Mouse (Mus musculus) forebrain, embryonic 10.5 days (tissue): ENCODE results near the gene Klhl29. TPM values are rescaled to one million over a fixed set of nuclear protein-coding genes. Genes with fewer than 3 reads are reported as not detected.

Source experiments
- DNase-seq: peaks from one replicate; pipeline ENCODE4 v3.0.0-alpha.2; 2017; ENCODE audit warnings: low spot score; ENCODE audit errors: extremely low spot score
- H3K27ac ChIP-seq: fragments of 300-500 bp; sonication (generic); 2 replicates; pipeline ENCODE4 v1.5.1; 2016; ENCODE audit warnings: mild to moderate bottlenecking
- H3K27me3 ChIP-seq: fragments of 300-500 bp; sonication (generic); 2 replicates; pipeline ENCODE4 v1.6.1; 2016; ENCODE audit warnings: mild to moderate bottlenecking; ENCODE audit not compliant: poor library complexity, severe bottlenecking
- H3K36me3 ChIP-seq: fragments of 300-500 bp; sonication (generic); replicated peaks from 2 replicates; pipeline ENCODE4 v1.6.1; 2016; ENCODE audit warnings: mild to moderate bottlenecking, moderate library complexity
- H3K4me1 ChIP-seq: fragments of 300-500 bp; sonication (generic); 2 replicates; pipeline ENCODE4 v1.6.1; 2016
- H3K4me3 ChIP-seq: fragments of 300-500 bp; sonication (generic); 2 replicates; pipeline ENCODE4 v1.5.1; 2016; ENCODE audit warnings: mild to moderate bottlenecking, moderate library complexity
- H3K9me3 ChIP-seq: fragments of 300-500 bp; sonication (generic); 2 replicates; pipeline ENCODE4 v1.6.1; 2016; ENCODE audit warnings: mild to moderate bottlenecking, moderate library complexity
- WGBS: fragments of 180-500 bp; shearing (Covaris S2); methylation state at CpG from one replicate; pipeline ENCODE4 v1.1.7; 2016; 5-methylcytosine and 5-hydroxymethylcytosine counted together
- polyA plus RNA-seq: library from polyadenylated mRNA; unstranded; fragments of >200 nt; fragmentation: Nextera tagmentation; extraction: Ambion mirVana; gene quantifications from 2 replicates; pipeline ENCODE4 v1.2.1, GENCODE M21; 2016

The Klhl29 gene
- polyA plus RNA-seq, 1 experiment from 2014 or later: 1.2 TPM

DNA sequence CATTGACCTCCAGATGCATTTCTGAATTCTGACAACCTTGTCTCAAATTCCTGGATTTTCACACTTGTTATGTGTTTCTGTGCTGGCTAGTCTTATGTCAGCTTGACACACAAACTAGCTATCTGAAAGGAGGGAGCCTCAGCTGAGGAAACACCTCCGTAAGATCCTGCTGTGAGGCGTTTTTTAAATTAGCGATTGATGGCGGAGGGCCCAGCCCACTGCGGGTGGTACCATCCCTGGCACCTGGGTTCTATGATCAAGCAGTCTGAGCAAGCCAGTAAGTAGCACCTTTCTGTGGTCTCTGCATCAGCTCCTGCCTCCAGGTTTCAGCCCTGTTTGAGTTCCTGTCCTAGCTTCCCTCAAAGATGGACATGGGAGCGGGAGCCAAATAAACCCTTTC lies 131.6 kb downstream of the Klhl29 start:
- Histone ChIP-seq H3K9me3 (no peaks in the 10 kb centered on the region), H3K4me1 (peaks cover 53% of the 10 kb centered on the region), H3K36me3 (no peaks in the 10 kb centered on the region), H3K27me3 (no peaks in the 10 kb centered on the region), H3K27ac (no peak overlapping the region), H3K4me3 (no peak overlapping the region)
- DNase-seq: no peak
- WGBS: 88% methylated on average over 6 of the region's 6 CpGs

DNA sequence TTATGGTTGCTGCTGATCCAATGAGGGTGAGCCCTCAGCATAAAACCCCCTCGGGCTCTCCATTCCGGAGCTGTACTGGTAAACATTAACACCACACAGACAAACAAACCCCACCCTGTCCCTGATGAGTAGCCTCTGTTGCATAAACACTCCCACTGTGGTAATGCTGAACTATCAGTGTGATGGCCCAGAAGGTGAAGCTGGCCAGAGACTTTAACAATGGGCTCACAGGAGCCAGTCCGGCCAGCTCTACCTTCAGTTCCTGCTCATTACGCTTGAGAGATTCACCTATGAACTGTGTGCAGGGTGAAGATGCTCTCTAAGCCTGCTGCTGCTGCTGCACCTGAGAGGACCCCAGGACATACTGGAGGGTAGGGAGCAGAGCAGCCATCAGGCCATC lies 132.0 kb downstream of the Klhl29 start:
- no peak overlapping the region for H3K4me3 ChIP-seq
- H3K36me3 ChIP-seq: no peaks in the 10 kb centered on the region
- WGBS: 66% methylated on average over 4 of the region's 4 CpGs
- no peak overlapping the region for H3K27ac ChIP-seq
- H3K9me3 ChIP-seq: no peaks in the 10 kb centered on the region
- no peaks in the 10 kb centered on the region for H3K27me3 ChIP-seq
- no peak for DNase-seq
- H3K4me1 ChIP-seq: peaks cover 57% of the 10 kb centered on the region

DNA sequence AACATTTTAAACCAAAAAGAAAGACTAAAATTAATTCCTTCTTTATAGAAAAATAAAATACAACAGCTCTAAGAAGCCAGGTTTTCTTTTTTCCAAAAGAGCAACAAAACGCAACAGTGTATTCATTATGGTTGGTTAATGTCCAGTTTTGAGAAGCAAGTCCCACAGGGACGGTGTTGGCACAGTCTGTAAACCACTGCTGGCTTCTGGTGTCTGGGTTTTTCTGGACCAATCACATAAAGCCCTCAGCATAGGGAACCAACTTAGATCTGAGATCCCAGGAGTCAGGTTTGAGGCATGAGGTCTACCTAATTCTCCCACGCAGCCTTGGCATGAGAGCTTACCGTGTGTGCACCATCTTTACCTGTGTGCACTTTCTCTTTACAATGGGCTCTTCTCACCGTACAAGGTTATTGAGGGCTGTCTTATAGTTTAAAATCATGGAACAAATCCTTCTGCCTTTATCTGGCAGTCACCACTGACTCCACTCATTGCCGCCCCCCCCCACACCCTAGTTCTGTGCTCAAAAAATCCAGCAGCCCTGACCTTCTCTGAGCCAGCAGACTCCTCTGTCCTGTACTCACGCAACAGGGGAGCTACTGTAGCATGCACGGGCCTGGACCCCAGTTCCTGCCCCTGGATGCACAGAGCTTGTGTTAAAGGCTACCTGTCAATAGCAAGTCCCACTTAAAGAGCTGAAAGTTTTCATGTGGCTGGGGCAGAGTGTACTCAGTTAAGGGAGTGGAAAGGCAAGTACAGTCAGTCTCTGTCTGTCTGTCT lies 132.7 kb downstream of the Klhl29 start:
- DNase-seq: no peak
- Histone ChIP-seq H3K4me1 (peaks cover 54% of the 10 kb centered on the region), H3K9me3 (no peaks in the 10 kb centered on the region), H3K27ac (no peak overlapping the region), H3K36me3 (no peaks in the 10 kb centered on the region), H3K27me3 (no peaks in the 10 kb centered on the region), H3K4me3 (no peak overlapping the region)
- 92% methylated on average over 8 of the region's 8 CpGs for WGBS

DNA sequence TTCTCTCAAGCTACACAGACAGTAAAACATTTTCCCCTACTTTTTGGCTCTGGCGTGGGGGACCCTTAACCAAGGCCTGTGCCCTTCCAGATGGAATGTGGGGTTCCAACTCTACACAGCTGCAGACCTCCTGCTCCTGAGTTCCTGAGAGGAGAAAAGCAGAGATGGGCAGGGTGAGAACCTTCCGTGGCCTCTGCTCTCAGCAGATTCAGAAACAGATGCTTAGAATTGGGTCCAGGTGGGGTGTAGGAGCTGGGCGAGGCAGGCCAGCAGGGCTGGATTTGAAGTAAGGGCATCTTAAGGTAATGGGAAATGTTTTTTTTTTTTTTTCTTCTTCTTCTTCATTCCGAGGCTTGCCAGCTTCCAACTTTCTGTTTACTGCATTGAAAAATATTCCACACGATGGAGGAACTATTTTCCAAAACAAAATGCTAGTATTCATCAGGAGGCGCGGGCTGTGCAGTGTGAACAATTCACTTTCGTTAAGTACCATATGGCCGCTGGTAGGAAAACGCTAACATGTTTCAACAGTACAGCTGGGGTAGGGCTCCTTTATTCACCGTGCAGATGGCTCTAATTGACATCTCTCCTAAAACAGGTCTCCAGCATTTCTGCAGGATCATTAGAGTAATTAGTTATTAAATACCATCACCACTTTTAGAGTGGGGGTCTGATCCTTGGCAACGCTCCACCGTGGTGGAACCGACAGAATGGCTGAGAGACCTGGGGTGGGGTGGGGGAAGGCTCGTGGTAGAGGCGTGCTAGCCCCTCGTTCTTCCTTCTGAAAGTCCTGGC lies 135.8 kb downstream of the Klhl29 start:
- WGBS: 66% methylated on average over 17 of the region's 17 CpGs
- no peaks in the 10 kb centered on the region for H3K9me3 ChIP-seq
- peak overlapping the region; percentile 71 for H3K27ac ChIP-seq
- H3K4me3 ChIP-seq: no peak overlapping the region
- H3K27me3 ChIP-seq: no peaks in the 10 kb centered on the region
- H3K4me1 ChIP-seq: peaks cover 39% of the 10 kb centered on the region
- H3K36me3 ChIP-seq: no peaks in the 10 kb centered on the region
- DNase-seq: no peak

DNA sequence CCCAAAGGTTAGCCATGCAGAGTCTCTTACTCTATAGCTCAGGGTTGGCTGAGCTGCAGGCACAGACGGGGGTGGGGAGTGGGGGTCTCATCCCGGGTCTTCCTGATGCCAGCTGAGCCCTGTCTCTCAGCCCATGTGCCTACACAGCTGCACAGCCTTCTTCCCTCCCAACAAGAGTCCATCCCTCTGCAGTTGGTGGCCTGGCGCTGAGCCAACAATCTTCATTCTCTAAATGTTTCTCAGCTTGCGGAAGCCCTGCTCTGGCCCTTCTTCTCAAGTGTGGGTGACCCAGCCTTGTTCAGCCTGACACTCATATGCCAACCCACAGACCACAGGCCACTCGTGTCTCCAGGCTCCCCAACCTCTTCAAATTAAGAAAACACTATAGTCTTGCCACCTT lies 138.4 kb downstream of the Klhl29 start:
- H3K36me3 ChIP-seq: no peaks in the 10 kb centered on the region
- no peak overlapping the region for H3K27ac ChIP-seq
- H3K4me1 ChIP-seq: peaks cover 45% of the 10 kb centered on the region
- DNase-seq: no peak
- H3K27me3 ChIP-seq: no peaks in the 10 kb centered on the region
- no peaks in the 10 kb centered on the region for H3K9me3 ChIP-seq
- H3K4me3 ChIP-seq: no peak overlapping the region
- WGBS: 85% methylated on average over 5 of the region's 5 CpGs

GRCm38 (mm10) chr12:5235596-5235995 lies 139.9 kb downstream of the Klhl29 start:
- WGBS: 91% methylated on average over 12 of the region's 12 CpGs
- Histone ChIP-seq H3K27me3 (no peaks in the 10 kb centered on the region), H3K36me3 (no peaks in the 10 kb centered on the region), H3K4me1 (peaks cover 44% of the 10 kb centered on the region), H3K4me3 (no peak overlapping the region), H3K27ac (no peak overlapping the region), H3K9me3 (no peaks in the 10 kb centered on the region)
- no peak for DNase-seq

GRCm38 (mm10) chr12:5230504-5230903 lies 145.0 kb downstream of the Klhl29 start:
- peaks cover 7% of the 10 kb centered on the region; the same call in 1 of the 2 replicates for H3K27me3 ChIP-seq
- H3K36me3 ChIP-seq: no peaks in the 10 kb centered on the region
- peaks cover 41% of the 10 kb centered on the region for H3K4me1 ChIP-seq
- no peak overlapping the region for H3K4me3 ChIP-seq
- DNase-seq: no peak
- H3K9me3 ChIP-seq: no peaks in the 10 kb centered on the region
- H3K27ac ChIP-seq: no peak overlapping the region
- WGBS: 91% methylated on average over 5 of the region's 5 CpGs

DNA sequence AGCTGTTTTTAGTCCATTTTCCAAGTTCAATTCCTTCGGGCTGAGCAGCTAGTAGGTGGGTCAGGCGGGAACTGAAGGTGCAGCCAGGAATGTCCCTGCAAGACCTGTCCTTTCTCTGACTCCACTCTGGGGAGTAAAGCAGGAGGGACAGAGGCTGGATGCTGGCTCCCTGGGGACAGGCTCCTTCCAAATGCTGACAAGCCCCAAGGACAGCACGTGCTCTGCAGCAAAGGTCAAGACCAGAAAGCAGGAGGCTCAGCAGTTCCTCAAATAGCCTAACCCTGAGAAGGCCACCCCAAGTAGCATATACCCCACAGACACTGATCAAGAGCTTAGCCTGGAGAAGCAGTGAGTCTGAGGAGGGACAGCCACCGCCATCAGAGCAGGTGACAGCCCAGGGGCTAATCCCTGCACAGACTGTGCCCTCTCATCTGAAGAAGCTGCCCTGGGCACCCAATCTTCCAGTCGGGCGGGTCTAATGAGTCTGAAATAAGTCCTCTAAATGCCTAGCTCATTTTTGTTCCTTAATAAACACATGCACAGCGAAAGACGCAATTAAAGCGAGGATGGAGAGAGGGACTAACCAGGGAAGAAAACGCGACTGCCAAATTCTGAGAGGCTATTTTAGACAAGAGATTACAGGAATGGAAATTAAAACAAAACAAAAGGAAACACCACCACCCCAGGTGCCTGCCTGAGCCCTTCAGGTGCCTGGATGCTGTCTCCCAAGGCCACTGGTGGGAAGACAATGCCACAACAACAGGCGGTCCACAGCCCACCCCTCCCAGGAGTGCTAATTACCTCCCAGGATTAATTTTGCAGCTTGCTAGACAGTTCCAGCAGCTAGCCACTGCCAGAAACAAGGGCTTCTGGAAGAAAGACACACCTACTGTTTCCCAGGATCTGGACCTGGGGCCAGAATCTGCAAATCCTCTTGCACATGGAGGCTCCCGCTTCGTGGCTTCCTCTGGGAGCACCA lies 148.5 kb downstream of the Klhl29 start:
- WGBS: 29% methylated on average over 14 of the region's 14 CpGs
- peaks cover 26% of the 10 kb centered on the region for H3K4me1 ChIP-seq
- no peak overlapping the region for H3K4me3 ChIP-seq
- no peak for DNase-seq
- peaks cover 8% of the 10 kb centered on the region; the same call in 1 of the 2 replicates for H3K27me3 ChIP-seq
- H3K9me3 ChIP-seq: no peaks in the 10 kb centered on the region
- H3K27ac ChIP-seq: peak overlapping the region; percentile 1
- no peaks in the 10 kb centered on the region for H3K36me3 ChIP-seq

GRCm38 (mm10) chr12:5223595-5223994 lies 151.9 kb downstream of the Klhl29 start:
- H3K4me1 ChIP-seq: peaks cover 31% of the 10 kb centered on the region
- H3K27ac ChIP-seq: no peak overlapping the region
- 69% methylated on average over 1 of the region's 1 CpGs for WGBS
- no peaks in the 10 kb centered on the region for H3K36me3 ChIP-seq
- H3K9me3 ChIP-seq: no peaks in the 10 kb centered on the region
- no peak overlapping the region for H3K4me3 ChIP-seq
- peaks cover 8% of the 10 kb centered on the region; the same call in 1 of the 2 replicates for H3K27me3 ChIP-seq
- DNase-seq: no peak

GRCm38 (mm10) chr12:5222439-5223202 lies 152.9 kb downstream of the Klhl29 start:
- H3K27ac ChIP-seq: no peak overlapping the region
- 93% methylated on average over 8 of the region's 8 CpGs for WGBS
- no peak for DNase-seq
- H3K27me3 ChIP-seq: peaks cover 8% of the 10 kb centered on the region; the same call in 1 of the 2 replicates
- H3K4me1 ChIP-seq: peaks cover 28% of the 10 kb centered on the region
- H3K4me3 ChIP-seq: no peak overlapping the region
- H3K36me3 ChIP-seq: no peaks in the 10 kb centered on the region
- no peaks in the 10 kb centered on the region for H3K9me3 ChIP-seq

- peaks cover 4% of the 10 kb centered on the region; the same call in 1 of the 2 replicates for H3K27me3 ChIP-seq
- no peaks in the 10 kb centered on the region for H3K9me3 ChIP-seq
- H3K4me3 ChIP-seq: no peak overlapping the region
- WGBS: 86% methylated on average over 14 of the region's 14 CpGs
- H3K4me1 ChIP-seq: peaks cover 36% of the 10 kb centered on the region
- no peak for DNase-seq
- H3K36me3 ChIP-seq: no peaks in the 10 kb centered on the region
- no peak overlapping the region for H3K27ac ChIP-seq
These were observed 155.4 kb downstream of the Klhl29 start for GRCm38 (mm10) chr12:5219913-5220575.
